Mouse (Mus musculus): ENCODE measurements around the gene Lpcat2b.
A peak's percentile ranks its signal among the peaks of the same experiment; 100 is the strongest.
"Not testable (repeated sequence)": the region's sequence is repeated elsewhere in the genome, so short reads cannot be mapped to it uniquely, and the experiment has no call there.

Lpcat2b gene

DNA sequence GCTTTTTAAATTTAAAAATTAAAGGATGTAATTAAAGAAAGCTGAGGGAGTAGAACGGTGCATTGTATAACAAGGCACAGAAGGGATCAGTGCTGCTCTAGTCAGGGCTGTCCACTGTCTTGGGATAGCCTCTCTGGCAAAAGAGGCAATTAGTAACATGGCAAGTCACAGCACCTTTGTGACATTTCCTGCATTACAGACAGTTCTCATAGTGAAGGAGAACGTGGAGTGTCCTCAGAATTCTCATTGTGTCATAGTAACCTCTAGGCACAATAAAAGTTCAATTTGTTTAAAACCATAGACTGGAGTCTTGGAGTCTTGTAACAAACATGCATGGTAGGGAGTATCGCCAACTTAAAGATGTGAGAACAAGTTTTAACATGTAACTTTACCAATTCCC, at the start of gene Lpcat2b:
Lpcat2b (plus strand) TSS at position 301 of the 400 bp plus-strand sequence.
- no peak for DNase-seq

DNA sequence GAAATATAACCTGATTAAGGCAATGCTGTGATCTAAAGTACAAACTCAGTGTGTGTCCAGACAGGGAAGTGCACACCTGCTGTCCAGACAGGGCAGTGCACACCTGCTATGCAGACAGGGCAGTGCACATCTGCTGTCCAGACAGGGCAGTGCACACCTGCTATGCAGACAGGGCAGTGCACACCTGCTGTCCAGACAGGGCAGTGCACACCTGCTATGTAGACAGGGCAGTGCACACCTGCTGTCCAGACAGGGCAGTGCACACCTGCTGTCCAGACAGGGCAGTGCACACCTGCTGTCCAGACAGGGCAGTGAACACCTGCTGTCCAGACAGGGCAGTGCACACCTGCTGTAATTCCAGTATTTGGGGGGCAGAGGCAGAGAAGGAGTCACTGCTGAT, 44.9 kb upstream of the Lpcat2b start:
- not testable (repeated sequence) for DNase-seq

DNA sequence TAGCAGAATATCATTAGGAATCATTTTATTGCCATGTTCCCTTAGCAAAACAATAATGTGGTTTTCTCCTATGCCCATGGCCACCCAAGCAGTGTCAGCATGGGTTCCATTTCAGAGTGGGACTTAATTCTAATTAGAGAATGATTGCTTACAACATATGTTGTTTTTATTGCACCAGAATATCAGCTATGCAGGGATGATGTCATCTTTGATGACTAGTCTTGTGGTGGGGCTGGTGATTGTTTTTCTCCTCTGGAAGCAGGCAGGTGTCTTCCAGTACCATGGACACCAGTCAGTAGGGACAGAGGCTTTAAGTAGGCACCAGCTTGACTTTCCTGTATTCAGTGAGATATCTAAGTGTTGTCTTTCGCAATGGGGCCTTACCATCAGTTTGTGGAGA, 43.6 kb upstream of the Lpcat2b start:
- DNase-seq: no peak

DNA sequence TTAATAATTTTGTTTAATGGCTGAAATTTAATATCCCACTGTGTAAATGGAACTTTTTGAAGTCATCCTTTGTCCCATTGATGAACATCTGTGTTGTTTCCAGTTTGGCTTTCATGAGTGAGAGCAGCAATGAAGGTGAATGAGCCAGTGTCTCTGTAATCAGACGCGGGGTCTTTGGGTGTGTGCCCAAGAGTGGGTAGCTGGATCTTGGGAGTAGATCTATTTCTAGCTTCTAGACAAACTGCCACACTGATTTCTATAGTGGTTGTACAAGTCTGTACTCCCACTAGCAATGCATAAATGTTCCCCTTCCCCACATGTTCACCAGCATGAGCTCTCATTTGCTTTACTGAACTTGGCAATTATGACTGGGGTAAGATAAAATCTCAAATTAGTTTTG, 42.0 kb upstream of the Lpcat2b start:
- DNase-seq: no peak

DNA sequence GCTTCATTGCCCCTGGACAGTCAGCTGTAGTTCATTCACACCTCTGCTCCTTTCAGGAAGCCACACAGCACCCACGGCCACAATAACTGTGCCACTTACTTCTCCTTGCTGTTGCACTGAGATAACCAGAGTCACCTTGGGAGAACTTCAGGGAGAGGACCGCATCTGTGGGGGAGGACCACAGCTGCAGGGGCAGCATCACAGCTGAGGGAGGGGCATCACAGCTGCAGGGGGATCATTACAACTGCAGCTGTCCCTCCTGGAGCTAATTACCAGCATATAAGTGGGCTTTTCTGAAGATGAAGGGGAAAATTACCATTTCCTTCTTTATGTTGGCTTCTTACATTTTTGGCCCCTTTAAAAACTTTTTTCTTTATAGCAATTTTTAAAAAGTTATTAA, 36.9 kb upstream of the Lpcat2b start:
- no peak for DNase-seq

DNA sequence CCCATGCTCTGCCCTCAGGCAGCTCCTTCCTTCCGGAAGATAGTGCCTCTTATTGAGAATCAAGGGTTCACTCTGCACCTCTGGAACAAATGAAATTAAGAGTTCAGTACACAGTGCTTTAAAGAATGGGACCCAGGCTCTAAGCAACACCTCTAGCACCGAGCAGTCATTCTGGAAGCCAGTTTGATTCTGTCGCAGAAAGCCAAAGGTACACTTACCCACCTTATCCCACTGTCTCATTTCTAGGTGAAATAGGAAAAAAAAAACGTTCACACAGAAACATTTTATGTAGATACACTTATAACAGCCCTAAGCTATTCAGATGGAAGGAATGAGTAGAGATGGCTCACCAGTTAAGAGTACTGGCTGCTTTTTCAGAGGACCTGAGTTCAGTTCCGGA, 28.9 kb upstream of the Lpcat2b start, which contains the start of gene Ephx4:
Ephx4 (plus strand) TSS at position 301 of the 400 bp plus-strand sequence.
- DNase-seq: no peak

DNA sequence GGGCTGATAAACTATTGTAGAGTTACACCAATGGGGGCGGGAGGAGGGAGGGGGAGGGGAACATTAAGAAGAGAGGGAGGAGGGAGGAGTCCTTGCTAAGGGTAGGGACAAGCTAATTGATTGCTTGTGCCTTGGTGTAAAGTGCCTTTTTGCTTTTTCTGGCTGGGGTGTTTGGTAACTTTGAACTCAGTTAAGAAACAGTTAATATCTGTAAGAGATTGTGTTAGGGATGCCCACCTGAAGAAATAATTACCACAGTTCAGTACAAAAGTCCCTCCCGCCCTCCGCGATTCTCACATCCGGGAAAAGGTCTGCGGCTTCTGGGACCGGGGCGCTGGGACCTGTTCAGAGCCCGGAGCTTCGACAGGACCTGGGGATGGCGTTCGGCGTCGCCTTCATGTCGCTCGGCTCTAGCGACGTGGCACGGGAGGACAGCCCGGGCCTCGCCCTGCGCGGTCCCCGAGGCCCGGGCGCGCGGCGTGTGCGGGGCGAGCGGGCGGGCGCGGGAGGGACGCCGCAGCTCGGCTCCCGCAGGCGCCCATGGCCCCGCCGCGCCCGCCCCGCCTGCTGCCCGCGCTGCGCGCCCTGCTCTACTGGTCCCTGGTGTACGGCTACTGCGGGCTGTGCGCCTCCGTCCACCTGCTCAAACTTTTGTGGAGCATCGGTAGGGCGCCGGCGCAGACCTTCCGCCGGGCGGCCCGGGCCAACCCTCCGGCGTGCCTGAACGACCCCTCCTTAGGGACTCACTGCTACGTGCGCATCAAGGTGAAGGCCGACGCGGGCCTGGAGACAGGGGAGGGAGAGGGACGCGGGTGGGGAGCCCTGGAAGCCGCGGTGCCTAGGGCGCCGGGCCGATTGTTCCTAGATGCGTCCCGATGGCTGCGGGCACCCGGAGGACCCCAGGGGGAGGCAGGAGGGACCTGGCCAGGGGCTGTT, 28.1 kb upstream of the Lpcat2b start:
- DNase-seq: peak in 1 of 2 experiments; percentile 9

DNA sequence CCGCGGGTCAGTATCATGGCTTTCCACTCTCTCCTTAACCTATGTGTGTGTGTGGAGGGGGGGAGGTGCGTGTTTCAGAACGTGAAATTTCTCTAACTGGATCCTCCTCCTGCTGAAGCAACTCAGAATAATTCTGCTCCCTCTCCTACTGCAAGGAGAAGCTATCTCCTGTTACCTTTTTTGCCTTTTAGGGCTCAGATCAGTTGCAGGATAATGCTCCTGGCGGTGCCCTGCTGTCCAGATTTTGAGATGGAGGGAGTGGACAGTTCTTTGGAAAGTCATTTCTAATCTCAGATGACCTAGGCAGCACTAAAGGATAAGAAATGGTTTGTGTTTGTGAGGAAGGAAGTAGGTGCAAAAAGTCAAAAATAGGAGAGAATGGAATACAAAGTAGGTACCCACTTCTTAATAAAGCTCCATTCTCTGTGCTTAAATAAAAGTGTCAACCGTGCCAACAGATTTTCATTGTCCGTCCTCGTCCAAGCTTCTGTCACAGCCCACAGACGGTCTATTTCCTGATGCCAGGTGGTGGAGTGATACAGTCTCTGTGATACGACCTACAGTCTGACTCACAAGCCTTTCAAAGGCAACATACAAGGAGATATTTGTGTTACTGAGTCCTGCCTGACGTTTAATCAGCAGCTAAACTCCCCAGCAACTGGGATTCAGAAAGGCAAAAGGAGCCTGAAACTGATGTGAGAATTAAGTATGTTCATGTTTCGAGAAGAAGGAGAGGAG, 27.2 kb upstream of the Lpcat2b start:
- no peak for DNase-seq

DNA sequence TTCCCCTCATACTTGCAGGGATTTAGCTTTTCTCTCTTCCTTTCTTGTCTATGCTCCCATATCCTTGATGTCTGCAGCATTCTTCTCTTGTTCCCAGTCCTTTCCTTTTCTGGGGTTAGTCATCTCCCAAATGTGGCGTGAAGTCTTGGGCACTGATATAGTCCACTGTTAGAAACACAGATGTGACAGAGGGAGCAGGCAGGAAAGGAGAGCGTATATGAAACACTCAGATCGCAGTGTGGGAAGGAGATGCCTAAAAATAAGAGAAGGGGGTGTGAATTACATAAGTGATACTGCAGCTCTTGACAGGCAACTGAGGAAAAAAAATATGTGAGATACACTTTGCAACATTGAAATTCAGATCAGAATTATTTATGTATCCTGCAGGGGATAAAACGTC, 26.0 kb upstream of the Lpcat2b start:
- no peak for DNase-seq

DNA sequence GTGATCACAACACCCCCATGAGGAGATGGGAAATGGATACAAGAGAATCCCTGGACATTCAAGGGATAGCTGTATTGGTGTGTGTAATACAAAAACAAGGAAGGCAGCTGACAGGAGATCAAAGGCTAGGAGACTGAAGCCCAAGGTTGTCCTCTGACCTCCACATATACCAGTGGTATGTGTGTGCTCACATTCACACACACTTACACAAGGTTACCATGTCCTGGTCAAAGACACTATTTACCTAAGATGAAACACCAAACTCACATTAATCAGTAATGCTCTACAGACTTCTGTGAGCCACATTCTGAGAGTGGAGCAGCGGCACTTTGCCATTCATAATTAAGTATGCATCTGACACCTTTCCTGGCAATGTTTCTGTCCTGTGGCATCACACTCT, 21.0 kb upstream of the Lpcat2b start:
- DNase-seq: no peak

DNA sequence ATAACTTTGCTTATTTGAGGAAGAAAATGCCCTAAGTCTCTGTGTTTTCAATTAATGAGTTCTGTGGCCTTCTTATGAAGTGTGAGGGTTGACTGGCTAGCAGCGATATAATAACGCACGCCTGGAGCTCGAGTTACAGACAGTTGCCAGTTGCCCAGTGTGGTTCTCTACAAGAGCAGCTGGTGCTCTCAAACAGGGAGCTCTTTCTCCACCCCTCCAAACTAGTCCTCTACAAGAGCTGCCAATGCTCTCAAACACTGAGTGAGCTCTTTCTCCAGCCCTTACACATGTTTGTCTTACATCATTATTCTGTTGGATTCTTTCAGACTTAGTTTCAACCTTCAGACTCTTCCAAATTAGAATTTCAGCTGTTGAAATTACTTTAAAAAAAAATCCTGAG, 20.0 kb upstream of the Lpcat2b start:
- DNase-seq: peak in 1 of 2 experiments; percentile 33

DNA sequence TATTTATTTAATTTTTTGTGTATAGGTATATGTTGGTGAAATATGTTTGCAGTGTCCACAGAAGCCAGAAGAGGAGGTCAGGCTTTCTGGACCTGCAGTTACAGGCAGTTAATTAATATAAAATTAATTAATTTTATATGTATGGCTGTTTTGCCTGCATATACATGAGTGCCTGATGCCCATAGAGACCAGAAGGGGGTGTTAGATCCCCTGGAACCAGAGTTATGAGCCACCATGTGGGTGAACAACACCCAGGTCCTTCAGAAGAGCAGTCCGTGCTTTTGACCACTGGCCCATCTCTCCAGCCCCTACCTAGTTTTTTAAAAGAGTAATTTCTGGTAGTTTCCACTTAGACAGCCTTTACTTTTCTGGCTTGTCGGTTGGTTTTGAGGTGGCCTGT, 19.1 kb upstream of the Lpcat2b start:
- no peak for DNase-seq

DNA sequence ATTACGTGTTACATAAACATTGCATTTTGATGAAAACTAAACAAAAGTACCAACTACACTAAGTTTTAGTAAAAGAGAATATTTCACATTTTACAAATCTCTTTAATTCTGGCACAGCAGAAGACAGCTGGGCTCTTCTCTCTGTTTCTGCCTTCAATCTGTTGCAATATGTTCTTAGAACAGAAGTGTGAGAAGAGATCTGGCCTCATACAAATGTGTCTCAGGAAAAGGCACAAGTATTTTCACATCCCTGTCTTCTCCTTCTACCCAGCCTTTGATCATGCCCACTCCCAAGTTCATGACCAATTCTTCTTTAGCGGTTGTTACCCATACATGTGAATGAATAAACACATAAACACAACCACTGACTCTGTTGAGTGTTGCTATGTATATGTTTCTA, 16.3 kb upstream of the Lpcat2b start:
- no peak for DNase-seq

DNA sequence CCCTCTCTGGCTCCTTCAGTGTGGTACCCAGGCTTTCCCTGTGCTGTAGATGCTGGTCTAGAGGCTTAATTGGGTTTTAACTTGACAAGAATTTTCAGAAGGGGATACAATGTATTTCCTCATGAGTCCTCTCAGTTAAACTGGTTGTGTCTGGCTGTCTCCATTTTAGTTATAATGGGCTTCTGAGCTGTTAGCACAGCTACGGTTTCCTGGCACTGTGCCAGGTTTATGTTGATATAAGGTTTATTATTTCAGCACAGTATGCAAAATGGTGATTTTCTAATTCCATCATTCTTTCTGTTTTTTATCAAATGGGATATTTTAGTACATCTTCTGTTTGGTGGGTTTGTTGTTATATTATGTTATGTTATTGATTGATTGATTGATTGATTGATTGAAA, 9.7 kb upstream of the Lpcat2b start:
- no peak for DNase-seq

DNA sequence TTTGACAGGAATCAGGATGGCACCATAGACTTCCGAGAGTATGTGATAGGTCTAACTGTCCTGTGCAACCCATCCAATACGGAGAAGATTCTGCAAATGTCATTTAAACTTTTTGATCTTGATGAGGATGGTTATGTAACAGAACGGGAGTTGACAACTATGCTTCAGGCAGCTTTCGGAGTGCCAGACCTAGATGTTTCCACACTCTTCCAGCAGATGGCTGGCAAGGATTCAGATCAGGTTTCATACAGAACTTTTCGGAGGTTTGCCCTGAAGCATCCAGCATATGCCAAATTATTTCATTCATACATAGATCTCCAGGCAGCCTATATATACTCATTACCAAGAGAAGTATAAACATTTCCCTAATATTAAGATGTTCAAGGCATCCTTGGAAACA, 2.7 kb downstream of the Lpcat2b start:
- DNase-seq: no peak

DNA sequence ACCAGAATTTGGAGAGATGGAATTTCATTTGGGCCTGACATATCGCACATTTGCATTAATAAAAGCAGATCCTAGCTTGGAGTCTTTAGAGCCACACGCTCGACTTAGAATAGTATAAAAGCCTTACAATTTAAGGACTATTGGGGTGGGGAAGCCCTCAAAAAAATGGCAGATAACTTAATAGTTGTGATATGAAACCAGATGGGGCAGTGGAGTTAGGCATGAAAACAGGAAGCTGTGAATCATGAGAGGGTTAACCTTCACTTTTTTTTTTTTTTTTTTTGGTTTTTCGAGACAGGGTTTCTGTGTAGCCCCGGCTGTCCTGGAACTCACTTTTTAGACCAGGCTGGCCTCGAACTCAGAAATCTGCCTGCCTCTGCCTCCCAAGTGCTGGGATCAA, 4.8 kb downstream of the Lpcat2b start:
- DNase-seq: no peak

DNA sequence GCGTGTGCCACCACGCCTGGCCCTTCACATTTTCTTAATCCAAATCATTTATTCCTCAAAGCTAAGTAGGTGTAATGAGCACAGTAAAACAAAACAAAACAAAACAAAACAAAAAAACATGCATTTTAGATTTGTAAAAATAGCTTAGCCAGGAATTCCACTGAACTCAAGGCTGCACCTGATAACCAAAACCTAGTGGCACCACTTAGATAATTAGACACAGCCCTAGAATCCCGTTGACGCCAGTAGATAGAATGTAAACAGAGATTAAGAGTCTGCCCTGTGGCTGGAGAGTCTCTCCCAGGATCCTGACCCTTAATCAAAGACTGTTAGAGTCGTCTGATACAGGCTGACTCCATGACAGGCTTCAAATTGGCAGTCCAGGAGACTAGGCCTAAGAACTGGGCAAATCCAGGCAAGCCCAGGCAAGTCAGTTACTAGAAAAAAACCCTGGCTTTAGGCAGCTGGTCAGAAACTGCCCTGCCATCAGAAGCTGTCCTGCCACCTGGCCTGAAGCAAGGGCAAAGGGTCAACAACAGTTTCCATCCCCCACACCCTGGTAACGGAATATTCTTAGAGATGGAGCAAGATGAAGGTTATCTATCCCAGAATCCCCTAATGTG, 5.3 kb downstream of the Lpcat2b start:
- DNase-seq: peak in 1 of 2 experiments; percentile 6

DNA sequence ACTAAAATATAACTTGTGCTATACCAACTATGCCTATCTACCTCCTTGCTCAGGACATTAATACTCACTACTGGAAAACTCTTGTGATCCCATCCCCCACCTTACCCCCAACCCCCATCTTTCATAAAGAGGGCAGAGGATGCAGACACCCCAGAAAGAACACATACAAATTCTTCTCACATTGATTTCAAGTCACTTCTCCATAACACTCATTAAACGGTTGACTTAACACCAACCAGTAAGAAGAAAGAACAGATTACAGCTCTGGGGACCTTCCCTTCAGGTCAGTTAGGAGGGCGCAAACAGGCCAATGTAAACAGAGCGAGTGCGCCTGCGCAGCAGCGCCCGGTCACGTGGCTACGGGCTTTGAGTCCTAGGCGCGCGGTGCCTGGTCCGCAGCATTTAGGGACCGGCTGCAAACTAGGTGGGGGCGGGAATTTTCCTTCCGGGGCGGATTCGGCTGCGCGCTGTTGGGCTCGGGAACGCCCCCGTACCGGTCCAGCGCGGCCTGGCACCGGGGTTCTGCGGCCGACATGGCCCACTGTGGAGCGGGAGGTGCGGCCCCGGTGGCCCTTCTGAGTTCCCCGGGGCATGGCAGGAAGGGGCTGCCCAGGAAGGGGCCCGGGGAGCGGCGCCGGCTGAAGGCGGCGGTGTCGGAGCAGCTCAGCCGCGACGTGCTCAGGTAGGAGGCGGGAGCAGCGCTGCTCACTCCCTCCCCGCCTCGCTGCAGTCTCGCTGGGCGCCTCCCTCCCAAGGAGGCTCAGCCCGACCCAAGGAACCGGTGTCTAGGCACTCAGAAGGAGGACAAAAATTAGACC, 6.3 kb downstream of the Lpcat2b start, which contains the start of gene Btbd8:
Btbd8 (plus strand) TSS at position 534 of the 818 bp plus-strand sequence.
- DNase-seq: peak; percentile 97

DNA sequence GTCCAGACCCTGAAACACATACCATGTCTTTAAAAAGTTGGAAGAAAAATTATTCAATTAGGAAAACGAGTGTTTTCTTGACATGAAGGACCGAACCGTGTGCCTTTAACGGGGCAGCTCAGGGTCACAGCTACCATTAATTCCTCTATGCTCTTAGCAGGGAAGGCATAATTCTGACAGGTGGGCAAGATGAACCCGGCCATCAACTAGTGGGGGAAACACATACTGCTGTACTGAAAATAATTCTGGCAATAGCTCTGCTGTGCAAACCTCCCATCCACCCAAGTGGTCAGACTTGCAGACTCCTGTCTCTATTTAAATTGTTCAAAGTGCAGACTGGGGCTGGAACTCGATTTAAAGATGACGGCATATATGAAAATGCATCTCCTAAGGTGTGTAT, 7.0 kb downstream of the Lpcat2b start:
- DNase-seq: no peak

DNA sequence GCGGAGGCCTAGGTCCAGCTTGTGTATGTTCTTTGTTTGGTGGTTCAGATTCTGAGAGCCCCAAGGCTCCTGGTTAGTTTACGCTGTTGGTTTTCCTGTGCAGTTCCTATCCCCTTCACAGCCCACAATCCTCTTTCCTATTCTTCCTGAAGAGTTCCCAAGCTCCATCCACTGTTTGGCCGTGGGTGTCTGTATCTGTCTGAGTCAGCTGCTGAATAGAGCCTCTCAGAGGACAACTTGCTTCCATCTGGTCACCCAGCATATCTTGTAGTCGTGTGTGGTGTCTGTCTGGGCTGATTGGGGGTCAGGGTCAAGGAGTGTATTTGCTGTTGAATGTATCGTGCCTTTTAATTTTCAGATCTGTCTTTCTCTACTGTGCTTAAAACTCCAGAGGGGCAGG, 10.5 kb downstream of the Lpcat2b start:
- no peak for DNase-seq

DNA sequence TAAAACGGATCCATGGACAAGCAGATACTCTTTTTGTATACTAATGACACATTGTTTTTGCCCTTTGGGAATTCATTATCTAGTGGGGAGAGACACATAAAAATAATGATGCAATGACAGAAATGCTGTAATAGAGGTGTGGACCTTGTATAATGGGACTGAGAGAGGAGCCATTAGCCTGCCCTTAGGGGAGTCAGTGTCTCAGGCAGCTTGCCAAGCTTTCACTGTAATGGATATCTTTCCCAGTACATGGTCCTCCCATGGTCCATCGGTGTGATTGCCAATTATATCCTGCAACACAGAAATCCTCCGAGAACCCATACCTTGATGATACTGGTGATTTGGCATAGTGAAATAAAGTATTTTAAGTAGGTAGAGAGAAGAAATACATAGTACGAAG, 12.9 kb downstream of the Lpcat2b start:
- no peak for DNase-seq

DNA sequence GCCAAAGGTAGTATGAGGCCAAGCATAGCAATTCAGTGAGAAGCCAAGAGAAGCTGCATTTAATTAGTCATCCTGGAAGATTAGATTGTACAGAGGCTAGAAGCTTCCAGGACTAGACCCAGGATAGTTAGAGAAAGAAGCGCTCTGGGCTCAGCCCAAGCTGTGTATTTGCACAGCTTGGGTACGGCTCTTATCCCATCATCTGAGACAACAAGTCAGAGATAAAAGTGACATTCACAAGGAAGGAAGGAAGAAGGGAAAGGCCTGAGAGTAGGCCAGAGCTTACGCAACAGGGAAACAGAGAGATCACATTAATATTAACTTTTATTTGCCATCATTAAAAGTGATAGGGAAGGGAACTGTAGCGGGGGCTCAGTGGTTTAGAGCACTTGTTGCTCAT, 16.6 kb downstream of the Lpcat2b start:
- DNase-seq: no peak

DNA sequence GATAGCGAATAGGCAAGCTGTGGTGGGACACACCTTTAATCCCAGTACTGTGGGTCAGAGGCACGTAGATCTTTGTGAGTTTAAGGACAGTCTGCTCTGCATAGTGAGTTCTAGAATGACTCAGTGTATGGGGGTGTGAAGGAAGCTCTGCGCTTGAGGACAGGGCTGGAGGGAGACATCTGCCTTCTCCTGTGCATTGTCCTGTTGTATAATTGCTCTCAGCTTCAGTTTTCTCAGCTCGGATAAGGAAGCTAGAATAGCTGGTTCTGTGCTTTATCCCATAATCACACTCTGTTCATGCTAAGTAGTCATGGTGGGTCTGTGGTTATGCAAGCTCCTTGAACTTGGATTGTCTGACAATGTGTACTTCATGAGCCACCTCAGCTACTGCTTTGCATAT, 17.4 kb downstream of the Lpcat2b start:
- no peak for DNase-seq
